Mouse (Mus musculus) bone marrow, adult 2 months (tissue): ENCODE measurements around the gene Csnk1e.

ENCODE experiments used
- CTCF ChIP-seq: fragments of 200-500 bp; IDR thresholded peaks from 2 replicates; pipeline ENCODE4 v1.5.1; 2011; ENCODE audit warnings: low read length, control low read depth; ENCODE audit not compliant: control insufficient read depth, insufficient read depth
- POLR2A ChIP-seq: fragments of 200-500 bp; IDR thresholded peaks from 2 replicates; pipeline ENCODE4 v1.6.1; 2011; ENCODE audit warnings: low read depth, mild to moderate bottlenecking, control low read depth, low read length, borderline replicate concordance; ENCODE audit not compliant: control insufficient read depth

- TF ChIP-seq POLR2A (peak; percentile 18; the same call in 1 of the 2 replicates), CTCF (no peak)
These were observed 85.0 kb downstream of the Csnk1e start for GRCm38 (mm10) chr15:79370281-79370843.
